Mouse (Mus musculus) myocyte (in vitro differentiated cells): Measurements from ENCODE around the gene Cfi.

Source experiments
- CEBPB ChIP-seq: IDR thresholded peaks from 2 replicates; pipeline ENCODE4 v1.6.1; 2011; ENCODE audit warnings: mild to moderate bottlenecking, moderate library complexity; ENCODE audit not compliant: poor library complexity, insufficient read depth, severe bottlenecking
- E2F4 ChIP-seq: IDR thresholded peaks from one replicate; pipeline ENCODE4 v1.6.1; 2011; ENCODE audit warnings: mild to moderate bottlenecking, control low read depth, moderate library complexity; ENCODE audit not compliant: insufficient read depth
- MAX ChIP-seq: IDR thresholded peaks from one replicate; pipeline ENCODE4 v1.6.1; 2011; ENCODE audit warnings: low read depth, mild to moderate bottlenecking, control low read depth
- MYOD1 ChIP-seq, 3 experiments: IDR thresholded peaks; one replicate each; pipeline ENCODE4 v1.6.1; 2011; ENCODE audit warnings: control low read depth in 2 of 3, low read depth in 2 of 3, mild to moderate bottlenecking in 2 of 3, moderate library complexity in 1 of 3; ENCODE audit not compliant: insufficient read length in 2 of 3, control insufficient read depth in 1 of 3
- MYOG ChIP-seq, 3 experiments: IDR thresholded peaks; one replicate each; pipeline ENCODE4 v1.6.1; 2011; ENCODE audit warnings: control low read depth in 2 of 3, low read depth in 2 of 3, mild to moderate bottlenecking in 2 of 3; ENCODE audit not compliant: insufficient read length in 2 of 3, control insufficient read depth in 1 of 3, insufficient read depth in 1 of 3
- POLR2A ChIP-seq: IDR thresholded peaks from one replicate; pipeline ENCODE4 v1.6.1; 2011; ENCODE audit warnings: low read depth, mild to moderate bottlenecking, control low read depth, moderate library complexity; ENCODE audit not compliant: insufficient read length
- POLR2AphosphoS2 ChIP-seq: IDR thresholded peaks from one replicate; pipeline ENCODE4 v1.6.1; 2011; ENCODE audit warnings: low read depth, control low read depth; ENCODE audit not compliant: insufficient read length
- REST ChIP-seq: IDR thresholded peaks from one replicate; pipeline ENCODE4 v1.6.1; 2011; ENCODE audit warnings: mild to moderate bottlenecking, control low read depth, moderate library complexity; ENCODE audit not compliant: insufficient read depth, insufficient read length
- SRF ChIP-seq: IDR thresholded peaks from one replicate; pipeline ENCODE4 v1.6.1; 2011; ENCODE audit warnings: low read depth; ENCODE audit not compliant: control insufficient read depth, insufficient read length
- TCF12 ChIP-seq: IDR thresholded peaks from one replicate; pipeline ENCODE4 v1.6.1; 2011; ENCODE audit warnings: mild to moderate bottlenecking, control low read depth; ENCODE audit not compliant: poor library complexity, insufficient read depth, severe bottlenecking
- TCF3 ChIP-seq: IDR thresholded peaks from one replicate; pipeline ENCODE4 v1.6.1; 2011; ENCODE audit warnings: low read depth, control low read depth; ENCODE audit not compliant: insufficient read length
- USF1 ChIP-seq: IDR thresholded peaks from one replicate; pipeline ENCODE4 v1.6.1; 2011; ENCODE audit warnings: low read depth, mild to moderate bottlenecking, control low read depth, moderate library complexity

GRCm38 (mm10) chr3:129822206-129822775 is 13.4 kb upstream of the Cfi start, which contains the start of gene Rrh:
- no peak for TF ChIP-seq POLR2A
- no peak for TF ChIP-seq E2F4
- no peak for TF ChIP-seq SRF
- TF ChIP-seq MYOG (IDR thresholded peaks at IDR 0.05; ENCODE audit: control insufficient read depth in 1 of 3, insufficient read depth in 1 of 3, insufficient read length in 2 of 3, low read depth in 2 of 3), result no peak
- no peak for TF ChIP-seq MAX
- TF ChIP-seq USF1, result no peak
- TF ChIP-seq POLR2AphosphoS2, result no peak
- TF ChIP-seq TCF12, result no peak
- TF ChIP-seq CEBPB, result no peak
- TF ChIP-seq TCF3, result no peak
- TF ChIP-seq MYOD1 (IDR thresholded peaks at IDR 0.05; ENCODE audit: control insufficient read depth in 1 of 3, insufficient read length in 2 of 3, low read depth in 2 of 3), result no peak
- TF ChIP-seq REST, result no peak
